Mouse (Mus musculus) limb, embryonic 11.5 days (tissue): ENCODE measurements at regions not wholly inside any gene's neighbourhood (a gene's known extent, or its start where the extent isn't known, plus 50 kb on each side); places are given as distances from the start of the nearest gene placed in this dataset.

Experiments used
- ATAC-seq: fragments of 200-750 bp; cut with Nextera tagmentation; 2 replicates; pipeline ENCODE4 v1.8.0; 2017; ENCODE audit warnings: low read depth; ENCODE audit not compliant: insufficient number of reproducible peaks, low FRiP score, low TSS enrichment
- DNase-seq: peaks from one replicate; pipeline ENCODE4 v3.0.0-alpha.2; 2015; ENCODE audit warnings: low spot score
- H3K27ac ChIP-seq: fragments of 300-500 bp; sonication (generic); replicated peaks from 2 replicates; pipeline ENCODE4 v1.5.1; 2014; ENCODE audit warnings: low read depth, mild to moderate bottlenecking, low read length
- H3K27me3 ChIP-seq: fragments of 300-500 bp; sonication (generic); 2 replicates; pipeline ENCODE4 v1.6.1; 2014; ENCODE audit warnings: mild to moderate bottlenecking, low read length, mixed read lengths; ENCODE audit not compliant: control insufficient read depth, insufficient read depth
- H3K36me3 ChIP-seq: fragments of 300-500 bp; sonication (generic); 2 replicates; pipeline ENCODE4 v1.6.1; 2014; ENCODE audit warnings: mild to moderate bottlenecking, low read length, moderate library complexity, mixed read lengths; ENCODE audit not compliant: control insufficient read depth, insufficient read depth
- H3K4me1 ChIP-seq: fragments of 300-500 bp; sonication (generic); 2 replicates; pipeline ENCODE4 v1.6.1; 2014; ENCODE audit warnings: low read length, mixed read lengths; ENCODE audit not compliant: control insufficient read depth, insufficient read depth
- H3K4me2 ChIP-seq: fragments of 300-500 bp; sonication (generic); 2 replicates; pipeline ENCODE4 v1.6.1; 2014; ENCODE audit warnings: low read depth, mild to moderate bottlenecking, moderate library complexity; ENCODE audit not compliant: severe bottlenecking
- H3K4me3 ChIP-seq: fragments of 300-500 bp; sonication (generic); 2 replicates; pipeline ENCODE4 v1.5.1; 2014; ENCODE audit warnings: low read depth, low read length
- H3K9ac ChIP-seq: fragments of 300-500 bp; sonication (generic); 2 replicates; pipeline ENCODE4 v1.6.1; 2014; ENCODE audit warnings: mild to moderate bottlenecking, low read length
- H3K9me3 ChIP-seq: fragments of 300-500 bp; sonication (generic); 2 replicates; pipeline ENCODE4 v1.6.1; 2016; ENCODE audit warnings: low read length; ENCODE audit not compliant: control insufficient read depth
- WGBS: fragments of 180-500 bp; shearing (Covaris S2); extraction: QIAGEN DNeasy Blood & Tissue Kit; methylation state at CpG from one replicate; pipeline ENCODE4 v1.1.7; 2014; 5-methylcytosine and 5-hydroxymethylcytosine counted together

DNA sequence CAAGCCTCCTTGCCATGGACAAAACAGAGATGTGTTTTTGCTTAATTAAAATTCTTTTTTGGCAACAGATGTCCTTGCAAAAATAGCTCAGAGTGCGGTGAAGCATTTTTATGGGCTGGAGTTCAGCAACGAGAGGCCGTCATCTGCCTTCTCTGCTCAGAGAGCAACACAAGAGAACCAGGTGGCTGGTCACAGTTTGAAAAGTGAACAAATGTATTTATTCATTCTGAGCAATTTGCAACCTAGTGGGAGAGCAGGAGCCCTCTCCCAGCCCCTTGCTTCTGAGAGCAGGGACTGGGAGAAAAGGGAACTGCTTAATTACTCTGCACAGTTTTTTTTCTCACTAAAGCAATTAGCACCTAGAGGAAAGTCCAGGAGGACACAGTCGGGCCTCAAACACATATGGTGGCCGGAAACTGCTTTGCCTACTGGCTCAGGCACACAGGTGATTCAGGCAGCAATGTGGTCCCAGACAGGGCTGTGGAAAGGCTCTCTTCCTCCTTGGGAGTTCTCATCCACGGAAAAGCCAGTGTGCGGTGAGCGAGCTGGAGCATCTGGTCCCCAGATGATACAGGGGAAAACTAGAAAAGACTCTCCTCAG, 714.9 kb upstream of the Acvr2a start:
- no peaks in the 10 kb centered on the region for H3K27me3 ChIP-seq
- H3K9ac ChIP-seq, result no peak overlapping the region
- WGBS, result 17% methylated on average over 8 of the region's 8 CpGs
- no peak overlapping the region for H3K4me3 ChIP-seq
- H3K36me3 ChIP-seq, result no peaks in the 10 kb centered on the region
- no peaks in the 10 kb centered on the region for H3K4me1 ChIP-seq
- ATAC-seq (peak; percentile 82), DNase-seq (peak; percentile 58)
- H3K4me2 ChIP-seq, result no peak overlapping the region
- 0 out of 2 replicates have a peak overlapping the region, but pooled peaks have one; percentile 8 for H3K27ac ChIP-seq
- no peaks in the 10 kb centered on the region for H3K9me3 ChIP-seq

DNA sequence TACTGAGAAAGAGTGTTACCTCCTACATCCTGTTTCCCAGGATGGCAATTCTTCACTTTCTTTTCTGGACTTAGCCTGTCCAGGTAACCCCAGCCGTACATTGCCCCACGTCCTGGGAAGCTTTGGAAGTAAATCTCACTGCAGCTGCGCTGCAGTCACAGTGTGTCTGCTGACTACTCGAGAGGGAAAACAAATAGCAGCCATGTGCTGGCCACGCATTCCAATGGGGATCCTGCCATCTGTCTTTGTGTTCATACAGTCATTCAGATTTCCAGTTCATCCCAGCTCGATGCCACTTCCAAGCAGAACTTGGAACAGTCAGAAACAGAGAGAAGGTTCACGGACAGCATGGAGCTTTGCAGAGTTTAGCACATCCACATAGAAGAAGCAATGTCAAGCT, 690.2 kb upstream of the Acvr2a start:
- no peak overlapping the region for H3K4me2 ChIP-seq
- H3K9me3 ChIP-seq, result no peaks in the 10 kb centered on the region
- H3K27me3 ChIP-seq, result no peaks in the 10 kb centered on the region
- no peak for ATAC-seq
- no peak overlapping the region for H3K4me3 ChIP-seq
- H3K4me1 ChIP-seq, result no peaks in the 10 kb centered on the region
- no peak overlapping the region for H3K9ac ChIP-seq
- DNase-seq, result no peak
- no peaks in the 10 kb centered on the region for H3K36me3 ChIP-seq
- 66% methylated on average over 7 of the region's 7 CpGs for WGBS
- no peak overlapping the region for H3K27ac ChIP-seq

DNA sequence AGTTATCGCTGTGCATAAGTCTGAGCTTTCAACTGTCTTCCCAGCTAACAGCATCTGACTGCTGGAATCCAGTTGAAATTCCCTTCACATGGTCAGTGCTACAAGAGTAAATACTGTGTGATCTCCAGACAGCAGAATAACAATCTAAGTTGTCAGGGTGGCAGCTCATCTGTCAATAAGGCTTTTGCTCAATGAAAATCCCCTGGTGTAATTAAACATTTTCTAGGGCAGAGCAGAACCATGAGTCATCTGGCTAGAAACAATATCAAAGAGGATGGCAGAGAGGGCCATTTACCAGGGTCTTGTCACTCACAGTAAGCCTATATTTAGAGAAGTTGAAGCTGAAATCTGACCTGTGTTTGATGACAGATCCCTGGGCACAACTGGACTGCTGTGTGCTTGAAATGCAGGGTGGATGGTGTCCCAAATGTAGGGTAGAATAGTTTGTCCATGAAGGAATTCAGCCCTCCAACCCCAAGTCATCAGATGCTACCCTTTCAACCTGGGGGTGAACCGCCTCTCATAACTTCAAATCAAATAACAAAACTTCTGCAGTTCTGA, 675.8 kb upstream of the Acvr2a start:
- Histone ChIP-seq H3K4me2 (no peak overlapping the region), H3K4me3 (no peak overlapping the region), H3K27me3 (no peaks in the 10 kb centered on the region), H3K9me3 (no peaks in the 10 kb centered on the region), H3K36me3 (no peaks in the 10 kb centered on the region), H3K27ac (no peak overlapping the region), H3K9ac (no peak overlapping the region), H3K4me1 (no peaks in the 10 kb centered on the region)
- WGBS, result 92% methylated on average over 2 of the region's 2 CpGs
- ATAC-seq (no peak), DNase-seq (no peak)

DNA sequence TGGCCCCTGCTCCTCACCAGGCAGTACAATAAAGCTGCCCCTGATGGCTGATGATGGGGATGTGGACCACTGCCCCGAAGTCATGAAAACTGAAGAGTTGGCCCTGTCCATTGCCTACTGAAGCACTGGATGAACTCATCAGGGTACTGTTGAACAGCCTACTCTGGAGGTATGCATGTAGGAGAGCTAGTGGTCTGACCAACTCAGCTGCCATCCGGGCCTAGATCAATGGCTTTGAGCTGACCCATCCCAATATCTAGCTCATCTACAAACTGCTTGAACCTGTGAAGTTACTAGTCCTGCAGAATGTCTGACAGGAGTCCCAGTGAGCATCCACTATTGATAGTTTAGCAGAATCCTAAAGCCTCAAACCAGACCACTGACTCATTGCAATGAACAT, 672.6 kb upstream of the Acvr2a start:
- H3K36me3 ChIP-seq, result no peaks in the 10 kb centered on the region
- H3K27ac ChIP-seq, result no peak overlapping the region
- ATAC-seq (0 out of 2 replicates have a peak, but pooled peaks have one; percentile 3), DNase-seq (no peak)
- no peaks in the 10 kb centered on the region for H3K9me3 ChIP-seq
- H3K4me2 ChIP-seq, result no peak overlapping the region
- no peak overlapping the region for H3K9ac ChIP-seq
- H3K27me3 ChIP-seq, result no peaks in the 10 kb centered on the region
- no peaks in the 10 kb centered on the region for H3K4me1 ChIP-seq
- 96% methylated on average over 2 of the region's 2 CpGs for WGBS
- no peak overlapping the region for H3K4me3 ChIP-seq

DNA sequence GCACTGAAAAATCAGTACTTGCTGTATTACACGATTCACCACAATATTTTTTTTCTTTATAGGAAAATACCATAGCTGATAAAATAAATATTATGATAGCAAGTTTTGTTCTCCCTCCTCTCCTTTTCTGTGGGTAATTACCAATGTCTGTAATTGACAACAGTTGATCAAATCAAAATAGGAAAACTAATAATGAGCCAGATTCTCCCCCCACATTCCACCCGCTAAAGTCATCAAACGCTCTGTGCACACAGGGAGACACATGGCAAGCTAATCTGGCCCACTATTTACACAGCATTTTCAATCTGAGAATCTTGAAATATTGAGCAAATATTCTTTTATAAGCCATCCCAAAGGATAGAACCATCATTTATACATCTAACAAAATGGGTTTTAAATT, 659.2 kb upstream of the Acvr2a start:
- no peak for ATAC-seq
- 93% methylated on average over 3 of the region's 3 CpGs for WGBS
- no peak overlapping the region for H3K9ac ChIP-seq
- H3K27ac ChIP-seq, result no peak overlapping the region
- DNase-seq, result no peak
- no peak overlapping the region for H3K4me2 ChIP-seq
- no peaks in the 10 kb centered on the region for H3K36me3 ChIP-seq
- no peaks in the 10 kb centered on the region for H3K9me3 ChIP-seq
- H3K4me1 ChIP-seq, result no peaks in the 10 kb centered on the region
- H3K27me3 ChIP-seq, result no peaks in the 10 kb centered on the region
- H3K4me3 ChIP-seq, result no peak overlapping the region

DNA sequence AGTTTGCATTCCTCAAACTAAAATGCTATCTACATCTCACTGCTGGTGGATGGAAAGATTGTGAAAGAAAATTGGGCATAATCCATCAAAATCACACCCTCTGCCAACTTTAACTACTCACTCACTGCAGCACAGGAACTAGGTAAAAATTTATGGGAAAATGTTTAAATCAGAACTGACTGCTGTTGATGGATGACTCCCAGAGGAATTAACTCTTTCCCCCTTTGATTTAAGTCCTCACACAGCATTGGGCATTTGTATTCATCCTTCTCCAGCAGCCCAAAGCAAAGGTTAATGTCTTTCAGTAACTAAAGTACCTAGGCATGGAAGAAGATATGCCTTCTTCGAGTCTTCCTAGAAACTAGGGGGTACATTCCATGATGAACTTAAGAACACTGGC, 641.3 kb upstream of the Acvr2a start:
- Histone ChIP-seq H3K9ac (no peak overlapping the region), H3K27me3 (no peaks in the 10 kb centered on the region), H3K27ac (no peak overlapping the region), H3K9me3 (no peaks in the 10 kb centered on the region), H3K4me3 (no peak overlapping the region), H3K36me3 (no peaks in the 10 kb centered on the region), H3K4me1 (0 out of 2 replicates have a peak, but pooled peaks cover 2% of the 10 kb centered on the region), H3K4me2 (no peak overlapping the region)
- no peak for ATAC-seq
- no peak for DNase-seq
- WGBS, result 58% methylated on average over 1 of the region's 1 CpGs

DNA sequence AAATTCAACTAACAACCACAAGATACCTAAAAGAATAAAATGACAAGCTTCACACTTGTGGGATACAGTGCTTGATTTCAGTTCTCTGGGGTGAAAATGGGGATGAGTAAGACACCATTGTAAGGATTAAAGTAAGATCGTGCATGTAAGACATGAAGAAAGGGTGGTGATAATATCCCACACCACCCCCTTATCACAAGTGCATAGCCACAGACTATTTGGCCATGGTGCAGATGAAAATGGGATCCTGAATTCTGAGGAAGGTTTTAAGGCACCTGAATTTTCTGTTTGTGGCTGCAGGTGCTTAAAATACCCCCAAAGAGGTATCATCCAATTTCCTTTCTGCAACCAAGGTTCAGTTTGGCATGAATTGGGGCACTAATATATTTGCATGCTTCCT, 627.7 kb upstream of the Acvr2a start:
- no peak for ATAC-seq

DNA sequence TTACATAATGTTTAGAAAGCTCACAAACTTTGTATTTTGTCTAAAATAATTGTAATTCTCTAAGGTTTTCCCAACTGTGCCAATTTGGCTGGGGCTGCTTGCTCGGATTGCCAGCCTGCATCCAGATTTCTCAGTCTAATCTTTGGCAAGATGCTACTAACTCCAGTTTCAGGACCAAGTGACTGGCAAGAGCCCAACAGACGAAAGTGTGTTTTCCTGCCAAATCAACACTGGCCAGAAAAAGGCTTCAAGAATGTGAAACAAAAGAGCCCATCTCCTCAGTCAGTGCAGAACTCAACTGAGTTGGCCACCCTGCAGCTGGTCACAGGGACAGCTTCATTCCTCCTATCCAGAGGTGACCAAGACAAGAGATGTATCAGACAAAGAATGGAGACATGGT, 627.3 kb upstream of the Acvr2a start:
- H3K9ac ChIP-seq, result no peak overlapping the region
- no peaks in the 10 kb centered on the region for H3K27me3 ChIP-seq
- no peaks in the 10 kb centered on the region for H3K9me3 ChIP-seq
- H3K4me3 ChIP-seq, result no peak overlapping the region
- H3K27ac ChIP-seq, result no peak overlapping the region
- H3K4me2 ChIP-seq, result no peak overlapping the region
- no peaks in the 10 kb centered on the region for H3K36me3 ChIP-seq
- DNase-seq, result no peak
- no peaks in the 10 kb centered on the region for H3K4me1 ChIP-seq
- WGBS, result 84% methylated on average over 2 of the region's 2 CpGs
- no peak for ATAC-seq

More for the DNA sequence above, 627.7 kb upstream of the Acvr2a start:
- 93% methylated on average over 1 of the region's 1 CpGs for WGBS
- H3K4me3 ChIP-seq, result no peak overlapping the region
- H3K4me2 ChIP-seq, result no peak overlapping the region
- H3K27ac ChIP-seq, result no peak overlapping the region
- no peaks in the 10 kb centered on the region for H3K27me3 ChIP-seq
- no peaks in the 10 kb centered on the region for H3K9me3 ChIP-seq
- no peak for DNase-seq
- H3K4me1 ChIP-seq, result no peaks in the 10 kb centered on the region
- H3K36me3 ChIP-seq, result no peaks in the 10 kb centered on the region
- H3K9ac ChIP-seq, result no peak overlapping the region

DNA sequence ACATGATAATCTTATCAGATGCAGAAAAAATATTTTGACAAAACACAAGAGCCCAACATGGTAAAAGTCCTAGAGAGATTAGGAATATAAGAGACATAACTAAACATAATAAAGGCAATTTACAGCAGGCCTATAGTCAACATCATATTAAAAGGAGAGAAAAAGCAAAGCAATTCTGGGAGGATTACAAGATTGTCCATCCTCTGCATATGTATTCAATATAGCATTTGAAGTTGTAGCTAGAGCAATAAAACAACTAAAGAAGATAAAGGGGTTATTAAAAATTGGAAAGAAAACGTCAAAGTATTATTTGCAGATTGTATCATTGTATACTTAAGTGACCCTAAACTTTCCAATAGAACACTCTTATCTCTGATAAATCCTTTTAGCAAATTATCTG, 602.1 kb upstream of the Acvr2a start:
- no peak overlapping the region for H3K4me2 ChIP-seq
- H3K9ac ChIP-seq, result no peak overlapping the region
- no peaks in the 10 kb centered on the region for H3K27me3 ChIP-seq
- H3K4me1 ChIP-seq, result no peaks in the 10 kb centered on the region
- no peak overlapping the region for H3K27ac ChIP-seq
- no peak for DNase-seq
- no peak overlapping the region for H3K4me3 ChIP-seq
- ATAC-seq, result no peak
- 65% methylated on average over 1 of the region's 1 CpGs for WGBS
- H3K36me3 ChIP-seq, result no peaks in the 10 kb centered on the region
- no peaks in the 10 kb centered on the region for H3K9me3 ChIP-seq
